Mouse (Mus musculus) stomach, embryonic 16.5 days (tissue): ENCODE measurements around the gene Stx1b. TPM values are rescaled to one million over a fixed set of nuclear protein-coding genes. Genes with fewer than 3 reads are reported as not detected.
A peak's percentile ranks its signal among the peaks of the same experiment; 100 is the strongest.

Experiments used
- ATAC-seq: fragments of 200-750 bp; cut with Nextera tagmentation; 2 replicates; pipeline ENCODE4 v1.8.0; 2017; ENCODE audit warnings: moderate number of reproducible peaks, moderate TSS enrichment; ENCODE audit not compliant: insufficient read depth, low FRiP score
- H3K27ac ChIP-seq: fragments of 300-500 bp; sonication (generic); 2 replicates; pipeline ENCODE4 v1.5.1; 2014; ENCODE audit warnings: low read length
- H3K27me3 ChIP-seq: fragments of 300-500 bp; sonication (generic); 2 replicates; pipeline ENCODE4 v1.6.1; 2014; ENCODE audit warnings: low read length, control low read depth, mixed read lengths; ENCODE audit not compliant: control insufficient read depth, insufficient read depth
- H3K36me3 ChIP-seq: fragments of 300-500 bp; sonication (generic); 2 replicates; pipeline ENCODE4 v1.6.1; 2014; ENCODE audit warnings: low read length; ENCODE audit not compliant: control insufficient read depth, insufficient read depth
- H3K4me1 ChIP-seq: fragments of 300-500 bp; sonication (generic); 2 replicates; pipeline ENCODE4 v1.6.1; 2014; ENCODE audit warnings: low read length, control low read depth, mixed read lengths; ENCODE audit not compliant: control insufficient read depth, insufficient read depth
- H3K4me2 ChIP-seq: fragments of 300-500 bp; sonication (generic); 2 replicates; pipeline ENCODE4 v1.6.1; 2014; ENCODE audit warnings: low read depth, low read length, mixed read lengths
- H3K4me3 ChIP-seq: fragments of 300-500 bp; sonication (generic); replicated peaks from 2 replicates; pipeline ENCODE4 v1.5.1; 2014; ENCODE audit warnings: mild to moderate bottlenecking, low read length
- H3K9ac ChIP-seq: fragments of 300-500 bp; sonication (generic); 2 replicates; pipeline ENCODE4 v1.6.1; 2014; ENCODE audit warnings: low read length
- H3K9me3 ChIP-seq: fragments of 300-500 bp; sonication (generic); replicated peaks from 2 replicates; pipeline ENCODE4 v1.6.1; 2016; ENCODE audit warnings: low read length, control low read depth; ENCODE audit not compliant: control insufficient read depth
- WGBS: fragments of 180-500 bp; shearing (Covaris S2); extraction: QIAGEN DNeasy Blood & Tissue Kit; methylation state at CpG from one replicate; pipeline ENCODE4 v1.1.7; 2014; 5-methylcytosine and 5-hydroxymethylcytosine counted together
- polyA plus RNA-seq: library from polyadenylated mRNA; unstranded; fragments of >200 nt; fragmentation: Nextera tagmentation; extraction: Ambion mirVana; gene quantifications from 2 replicates; pipeline ENCODE4 v1.2.1, GENCODE M21; 2015

The Stx1b gene
- polyA plus RNA-seq, 1 experiment from 2014 or later: 3.6 TPM

DNA sequence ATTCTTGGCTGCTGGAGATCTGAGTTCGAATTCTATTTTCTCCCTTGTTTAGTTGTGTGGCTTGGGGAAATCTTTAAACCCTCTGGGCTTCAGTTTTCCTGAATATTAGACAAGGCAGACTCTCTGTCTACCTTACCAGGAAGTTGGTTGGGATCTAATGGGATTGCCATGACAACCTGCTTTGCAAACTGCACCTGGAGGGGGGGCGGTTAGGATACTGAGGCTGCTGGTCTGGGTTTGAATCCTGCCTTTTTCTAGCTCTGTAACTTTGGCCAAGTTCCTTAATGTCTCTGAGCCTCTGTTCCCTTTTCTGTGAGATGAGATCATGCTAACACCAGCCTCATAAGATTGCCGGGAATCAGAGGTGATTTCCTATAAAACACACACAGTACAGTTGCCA lies 1.9 kb downstream of the Stx1b start:
- no peak for ATAC-seq
- Histone ChIP-seq H3K9me3 (no peaks in the 10 kb centered on the region), H3K9ac (no peak overlapping the region), H3K36me3 (no peaks in the 10 kb centered on the region), H3K4me3 (no peak overlapping the region), H3K4me1 (0 out of 2 replicates have a peak, but pooled peaks cover 7% of the 10 kb centered on the region), H3K4me2 (no peak overlapping the region), H3K27me3 (no peaks in the 10 kb centered on the region), H3K27ac (no peak overlapping the region)
- WGBS: 84% methylated on average over 3 of the region's 3 CpGs

DNA sequence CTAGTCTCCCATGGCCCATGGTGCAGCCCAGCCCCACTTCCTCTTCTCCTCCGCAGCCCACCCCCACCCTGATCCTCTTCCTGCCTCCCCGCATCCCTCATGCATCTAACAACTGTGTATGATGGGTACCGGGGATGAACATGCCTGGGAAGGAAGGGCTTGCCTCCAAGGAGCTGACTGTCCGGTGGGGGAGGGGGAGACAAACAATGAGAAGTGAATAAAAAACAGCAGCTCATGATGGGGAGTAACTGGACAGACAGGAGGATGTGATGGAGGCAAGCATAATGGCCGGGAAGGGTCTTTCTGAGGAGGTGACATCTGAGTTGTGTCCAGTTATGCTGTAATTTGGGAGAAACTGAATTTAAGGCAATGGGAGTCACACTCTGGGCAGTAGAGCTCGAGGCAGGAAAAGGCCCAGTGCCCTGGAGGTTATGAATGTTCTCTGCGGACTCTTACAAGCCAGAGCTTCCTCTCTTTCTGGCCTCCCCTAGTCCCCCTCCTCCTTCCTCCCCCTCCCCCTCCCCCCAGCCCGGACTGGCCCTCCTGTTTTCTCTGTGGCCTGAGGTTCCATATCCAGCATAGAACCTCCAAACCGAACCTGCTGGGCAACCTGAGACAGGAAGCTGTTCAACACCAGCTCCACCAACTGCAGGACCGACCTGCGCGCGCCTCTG lies 3.4 kb downstream of the Stx1b start:
- Histone ChIP-seq H3K4me2 (no peak overlapping the region), H3K4me3 (no peak overlapping the region), H3K9me3 (no peaks in the 10 kb centered on the region), H3K36me3 (no peaks in the 10 kb centered on the region), H3K9ac (no peak overlapping the region), H3K4me1 (peaks cover 7% of the 10 kb centered on the region; the same call in 1 of the 2 replicates), H3K27ac (no peak overlapping the region), H3K27me3 (no peaks in the 10 kb centered on the region)
- 55% methylated on average over 13 of the region's 13 CpGs for WGBS
- no peak for ATAC-seq

DNA sequence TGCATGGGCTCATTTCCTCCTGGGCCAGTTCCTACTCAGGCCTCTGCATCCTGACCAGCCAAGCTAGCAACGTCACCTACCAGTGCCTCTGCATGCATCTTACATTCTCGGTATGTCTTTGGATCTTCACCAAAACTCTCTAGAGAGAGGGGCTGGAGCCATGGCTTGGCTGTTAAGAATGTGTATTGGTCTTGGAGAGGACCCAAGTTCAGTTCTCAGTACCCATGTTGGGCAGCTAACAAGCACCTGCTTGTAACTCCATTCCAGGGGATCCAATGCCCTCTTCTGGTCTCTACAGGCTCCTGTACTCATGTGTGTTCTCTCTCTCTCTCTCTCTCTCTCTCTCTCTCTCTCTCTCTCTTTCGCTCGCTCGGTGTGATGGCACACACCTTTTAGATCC lies 6.6 kb downstream of the Stx1b start:
- no peak for ATAC-seq
- H3K4me1 ChIP-seq: peaks cover 3% of the 10 kb centered on the region; the same call in 1 of the 2 replicates
- 87% methylated on average over 5 of the region's 5 CpGs for WGBS
- H3K9ac ChIP-seq: no peak overlapping the region
- no peaks in the 10 kb centered on the region for H3K27me3 ChIP-seq
- H3K4me2 ChIP-seq: no peak overlapping the region
- no peak overlapping the region for H3K4me3 ChIP-seq
- no peak overlapping the region for H3K27ac ChIP-seq
- no peaks in the 10 kb centered on the region for H3K36me3 ChIP-seq
- H3K9me3 ChIP-seq: no peaks in the 10 kb centered on the region

DNA sequence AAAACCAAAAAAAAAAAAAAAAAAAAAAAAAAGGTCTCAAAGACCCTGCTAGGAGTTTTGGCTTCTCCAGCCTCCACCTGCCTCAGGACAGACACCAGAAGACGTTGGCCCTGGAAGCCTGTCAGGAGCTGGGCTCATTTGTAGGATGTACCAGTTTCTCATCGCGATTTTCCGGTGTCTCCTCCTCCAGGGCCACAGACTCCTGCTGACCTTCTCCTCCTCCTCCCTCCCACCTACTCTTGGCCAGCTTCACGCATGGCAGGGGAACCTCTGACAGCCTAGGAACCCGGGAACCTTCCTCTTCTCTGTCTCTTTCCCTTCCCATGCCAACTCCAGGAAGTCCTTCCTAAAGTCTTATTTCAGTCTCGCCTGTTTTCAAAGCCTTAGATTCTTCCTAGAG lies 7.3 kb downstream of the Stx1b start:
- Histone ChIP-seq H3K36me3 (no peaks in the 10 kb centered on the region), H3K9ac (no peak overlapping the region), H3K27me3 (no peaks in the 10 kb centered on the region), H3K4me1 (peaks cover 3% of the 10 kb centered on the region; the same call in 1 of the 2 replicates), H3K9me3 (no peaks in the 10 kb centered on the region), H3K27ac (no peak overlapping the region), H3K4me2 (no peak overlapping the region), H3K4me3 (no peak overlapping the region)
- no peak for ATAC-seq
- 82% methylated on average over 7 of the region's 7 CpGs for WGBS

DNA sequence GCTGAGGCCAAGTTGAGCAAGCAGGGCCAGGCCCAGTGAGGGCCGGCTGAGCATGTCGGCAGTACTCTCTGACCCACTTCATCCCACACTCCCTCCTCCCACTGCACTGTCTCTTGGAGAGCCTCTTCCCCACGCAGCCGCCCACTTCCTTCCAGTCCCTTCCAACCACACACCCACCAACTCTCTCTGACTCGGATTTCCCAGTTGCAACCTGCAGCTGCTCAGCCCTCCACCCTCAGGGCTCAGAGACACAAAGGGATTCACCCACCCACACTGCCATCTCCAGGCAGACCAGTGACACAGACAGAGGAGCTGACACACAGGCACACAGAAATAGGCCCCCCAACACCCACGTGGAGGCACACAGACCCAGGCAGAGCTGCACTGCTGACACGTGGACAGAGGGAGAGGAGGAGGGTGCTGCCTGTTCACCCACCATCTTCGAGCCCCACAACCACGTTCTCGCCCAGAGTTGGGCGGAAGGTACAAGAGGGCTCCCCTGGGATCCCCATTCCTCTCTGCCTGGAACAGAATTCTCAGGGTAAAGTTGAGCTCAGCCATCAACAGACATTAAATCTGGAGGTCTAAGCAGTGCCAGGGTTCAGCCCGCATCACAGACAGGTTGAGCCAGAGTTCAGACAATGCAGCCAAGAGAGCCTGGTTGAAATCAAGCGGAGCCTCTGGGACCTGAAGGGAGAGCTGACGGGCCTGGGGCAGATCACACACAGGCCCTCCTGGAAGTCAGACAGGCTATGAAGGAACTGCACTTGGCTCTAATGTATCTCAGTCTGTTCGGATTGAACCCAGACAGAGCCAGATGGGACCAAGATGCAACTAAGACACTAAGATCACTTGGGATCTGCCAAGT lies 8.2 kb downstream of the Stx1b start:
- H3K27ac ChIP-seq: no peak overlapping the region
- H3K4me3 ChIP-seq: no peak overlapping the region
- peak; percentile 34; the same call in 1 of the 2 replicates for ATAC-seq
- H3K9me3 ChIP-seq: no peaks in the 10 kb centered on the region
- WGBS: 50% methylated on average over 15 of the region's 15 CpGs
- H3K27me3 ChIP-seq: no peaks in the 10 kb centered on the region
- H3K36me3 ChIP-seq: no peaks in the 10 kb centered on the region
- no peak overlapping the region for H3K4me2 ChIP-seq
- no peak overlapping the region for H3K9ac ChIP-seq
- peaks cover 3% of the 10 kb centered on the region; the same call in 1 of the 2 replicates for H3K4me1 ChIP-seq

DNA sequence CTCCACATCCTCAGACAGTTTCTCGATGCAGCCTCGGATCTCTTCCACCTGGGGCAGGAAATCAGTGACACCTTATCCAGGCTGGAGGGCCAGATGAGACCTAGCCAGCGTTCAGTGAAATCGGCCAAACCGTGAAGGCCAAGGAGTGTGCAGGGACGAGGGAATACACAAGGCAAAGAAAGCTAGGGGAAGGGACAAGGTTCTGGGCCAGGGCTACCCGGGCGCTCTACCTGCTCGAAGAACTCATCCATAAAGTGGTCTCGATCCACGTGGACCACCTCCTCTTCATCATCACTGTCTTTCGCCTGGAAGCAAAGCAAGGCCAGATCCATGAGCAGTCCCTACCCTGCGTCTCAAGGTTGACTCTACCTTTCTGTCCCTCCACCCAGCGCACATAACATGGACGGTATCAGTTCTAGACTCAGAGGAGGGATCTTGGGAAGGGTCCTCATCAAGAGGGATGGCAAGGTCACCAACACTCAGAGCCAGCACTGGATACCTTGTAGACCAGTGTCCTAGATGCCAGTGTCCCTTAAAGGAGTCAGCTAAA lies 9.2 kb downstream of the Stx1b start:
- no peaks in the 10 kb centered on the region for H3K36me3 ChIP-seq
- no peak overlapping the region for H3K27ac ChIP-seq
- no peak overlapping the region for H3K4me2 ChIP-seq
- H3K4me1 ChIP-seq: peaks cover 3% of the 10 kb centered on the region; the same call in 1 of the 2 replicates
- H3K4me3 ChIP-seq: no peak overlapping the region
- H3K27me3 ChIP-seq: no peaks in the 10 kb centered on the region
- ATAC-seq: no peak
- no peaks in the 10 kb centered on the region for H3K9me3 ChIP-seq
- WGBS: 82% methylated on average over 15 of the region's 15 CpGs
- no peak overlapping the region for H3K9ac ChIP-seq

DNA sequence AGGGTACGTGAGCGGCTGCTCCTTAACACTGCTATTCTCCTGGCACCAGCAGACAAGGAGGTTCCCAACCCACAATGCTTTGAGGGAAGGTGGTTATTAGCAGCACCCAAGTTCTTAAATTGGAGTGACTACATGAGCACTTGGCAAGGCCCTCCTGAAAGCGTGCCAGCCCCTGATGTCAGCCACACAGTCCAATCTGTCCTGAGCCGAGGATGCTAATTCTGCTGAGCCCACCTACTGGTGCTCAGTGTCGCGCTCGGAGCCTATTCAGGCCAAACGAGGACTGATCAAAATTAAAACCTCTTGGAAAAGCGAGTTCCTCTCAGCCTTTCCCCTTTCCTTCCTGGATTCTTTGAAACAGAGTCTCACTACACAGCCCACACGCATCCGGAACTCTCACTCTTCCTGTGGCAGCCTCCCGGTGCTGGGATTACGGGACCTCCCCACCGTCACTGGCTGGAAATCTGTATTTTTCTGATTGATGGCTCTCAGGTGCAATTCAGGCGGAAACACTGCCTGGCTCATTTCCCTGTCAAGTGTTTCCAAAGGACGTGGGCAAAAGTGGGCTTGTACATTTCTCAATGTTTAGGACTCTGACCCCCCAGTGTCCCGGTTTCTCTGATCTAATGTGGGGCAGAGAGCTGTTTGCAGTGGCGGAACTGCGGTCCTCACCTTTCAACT lies 10.0 kb downstream of the Stx1b start:
- 71% methylated on average over 19 of the region's 19 CpGs for WGBS
- Histone ChIP-seq H3K9me3 (no peaks in the 10 kb centered on the region), H3K9ac (no peak overlapping the region), H3K4me1 (peaks cover 3% of the 10 kb centered on the region; the same call in 1 of the 2 replicates), H3K4me2 (no peak overlapping the region), H3K36me3 (no peaks in the 10 kb centered on the region), H3K4me3 (no peak overlapping the region), H3K27ac (no peak overlapping the region), H3K27me3 (no peaks in the 10 kb centered on the region)
- ATAC-seq: no peak

DNA sequence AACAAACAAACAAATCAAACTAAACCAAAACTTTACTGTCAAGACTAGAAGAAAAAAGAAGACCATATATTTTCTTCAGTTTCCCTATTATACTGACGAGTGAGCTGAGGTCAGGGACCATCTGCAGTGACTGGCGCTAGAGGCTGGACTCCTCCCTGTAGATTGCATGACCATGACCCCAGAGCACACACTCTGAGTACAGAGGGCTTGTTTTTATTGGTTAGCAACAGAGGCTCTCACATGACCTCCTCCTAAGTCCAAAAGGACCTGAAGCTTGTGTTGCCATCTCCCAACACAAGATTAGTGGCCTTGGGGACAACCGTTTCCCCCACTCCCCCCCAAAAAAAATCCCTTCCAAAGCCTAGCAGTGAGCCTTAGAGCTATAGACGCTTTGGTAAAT lies 10.5 kb downstream of the Stx1b start:
- no peaks in the 10 kb centered on the region for H3K9me3 ChIP-seq
- no peaks in the 10 kb centered on the region for H3K36me3 ChIP-seq
- no peak overlapping the region for H3K4me2 ChIP-seq
- no peak for ATAC-seq
- H3K27ac ChIP-seq: no peak overlapping the region
- no peaks in the 10 kb centered on the region for H3K27me3 ChIP-seq
- peaks cover 3% of the 10 kb centered on the region; the same call in 1 of the 2 replicates for H3K4me1 ChIP-seq
- no peak overlapping the region for H3K9ac ChIP-seq
- no peak overlapping the region for H3K4me3 ChIP-seq
- 65% methylated on average over 4 of the region's 4 CpGs for whole genome bisulfite sequencing
